Mouse (Mus musculus): ENCODE data around the gene Mab21l3. TPM values are rescaled to one million over a fixed set of nuclear protein-coding genes. Genes with fewer than 3 reads are reported as not detected.

Gene Mab21l3
- total and polyA plus RNA-seq, 3 experiments = 0.05 TPM; not detected in 2

GRCm38 (mm10) chr3:101854075-101854474 lies 5.3 kb upstream of the Mab21l3 start:
- no peaks in the 10 kb centered on the region for H3K36me3 ChIP-seq (replicated peaks)
- H3K9me3 ChIP-seq (replicated peaks) = no peaks in the 10 kb centered on the region
- no peak overlapping the region for H3K4me3 ChIP-seq (ENCODE audit: low read depth, low read length)
- H3K27me3 ChIP-seq (ENCODE audit: insufficient read depth, low read length) = no peaks in the 10 kb centered on the region; the same call in 1 of the 2 replicates
- H3K4me1 ChIP-seq (ENCODE audit: insufficient read depth, low read depth, low read length) = no peaks in the 10 kb centered on the region
- no peak for ATAC-seq (ENCODE audit: extremely low read depth, insufficient number of reproducible peaks, low FRiP score, poor library complexity, severe bottlenecking)
- DNase-seq (ENCODE audit: low spot score) = no peak
- TF ChIP-seq GATA2 (IDR thresholded peaks at IDR 0.05; ENCODE audit: borderline replicate concordance, low read depth, low read length) (no peak), TAL1 (conservative IDR thresholded peaks at IDR 0.05; ENCODE audit: low read depth, low read length) (no peak), GATA1 (IDR thresholded peaks at IDR 0.05; ENCODE audit: borderline replicate concordance, low read length) (no peak), CTCF (IDR thresholded peaks at IDR 0.05; ENCODE audit: low read depth, low read length) (no peak), POLR2AphosphoS5 (IDR thresholded peaks at IDR 0.05; ENCODE audit: insufficient replicate concordance, low read depth, low read length) (no peak)

GRCm38 (mm10) chr3:101851363-101851762 lies 2.6 kb upstream of the Mab21l3 start:
- Histone ChIP-seq H3K27me3 (ENCODE audit: insufficient read depth, low read length) (no peaks in the 10 kb centered on the region; the same call in 1 of the 2 replicates), H3K4me1 (ENCODE audit: insufficient read depth, low read depth, low read length) (no peaks in the 10 kb centered on the region), H3K4me3 (ENCODE audit: low read depth, low read length) (no peak overlapping the region), H3K36me3 (replicated peaks) (no peaks in the 10 kb centered on the region), H3K9me3 (replicated peaks) (no peaks in the 10 kb centered on the region)
- DNase-seq (ENCODE audit: low spot score) (no peak), ATAC-seq (ENCODE audit: extremely low read depth, insufficient number of reproducible peaks, low FRiP score, poor library complexity, severe bottlenecking) (no peak)
- TF ChIP-seq GATA1 (IDR thresholded peaks at IDR 0.05; ENCODE audit: borderline replicate concordance, low read length) = no peak
- no peak for TF ChIP-seq GATA2 (IDR thresholded peaks at IDR 0.05; ENCODE audit: borderline replicate concordance, low read depth, low read length)
- no peak for TF ChIP-seq CTCF (IDR thresholded peaks at IDR 0.05; ENCODE audit: low read depth, low read length)
- no peak for TF ChIP-seq POLR2AphosphoS5 (IDR thresholded peaks at IDR 0.05; ENCODE audit: insufficient replicate concordance, low read depth, low read length)
- TF ChIP-seq TAL1 (conservative IDR thresholded peaks at IDR 0.05; ENCODE audit: low read depth, low read length) = no peak

- H3K36me3 ChIP-seq (replicated peaks) = no peaks in the 10 kb centered on the region
- TF ChIP-seq TAL1 (conservative IDR thresholded peaks at IDR 0.05; ENCODE audit: low read depth, low read length) = no peak
These were observed 2.7 kb downstream of the Mab21l3 start for GRCm38 (mm10) chr3:101846096-101846495.

GRCm38 (mm10) chr3:101842372-101843094 lies 6.2 kb downstream of the Mab21l3 start:
- no peak overlapping the region for H3K4me3 ChIP-seq (ENCODE audit: low read depth, low read length)
- no peaks in the 10 kb centered on the region for H3K27me3 ChIP-seq (ENCODE audit: insufficient read depth, low read length)
- no peaks in the 10 kb centered on the region for H3K9me3 ChIP-seq (replicated peaks)
- H3K36me3 ChIP-seq (replicated peaks) = no peaks in the 10 kb centered on the region
- ATAC-seq (ENCODE audit: extremely low read depth, insufficient number of reproducible peaks, low FRiP score, poor library complexity, severe bottlenecking) (no peak), DNase-seq (ENCODE audit: low spot score) (no peak)
- H3K4me1 ChIP-seq (ENCODE audit: insufficient read depth, low read depth, low read length) = no peaks in the 10 kb centered on the region
- TF ChIP-seq GATA1 (IDR thresholded peaks at IDR 0.05; ENCODE audit: borderline replicate concordance, low read length) (no peak), CTCF (IDR thresholded peaks at IDR 0.05; ENCODE audit: low read depth, low read length) (no peak), TAL1 (conservative IDR thresholded peaks at IDR 0.05; ENCODE audit: low read depth, low read length) (no peak), POLR2AphosphoS5 (IDR thresholded peaks at IDR 0.05; ENCODE audit: insufficient replicate concordance, low read depth, low read length) (no peak), GATA2 (IDR thresholded peaks at IDR 0.05; ENCODE audit: borderline replicate concordance, low read depth, low read length) (no peak)

More at GRCm38 (mm10) chr3:101846096-101846495, 2.7 kb downstream of the Mab21l3 start:
- DNase-seq (ENCODE audit: low spot score) (no peak), ATAC-seq (ENCODE audit: extremely low read depth, insufficient number of reproducible peaks, low FRiP score, poor library complexity, severe bottlenecking) (no peak)
- no peaks in the 10 kb centered on the region for H3K27me3 ChIP-seq (ENCODE audit: insufficient read depth, low read length)
- no peak overlapping the region for H3K4me3 ChIP-seq (ENCODE audit: low read depth, low read length)
- H3K9me3 ChIP-seq (replicated peaks) = no peaks in the 10 kb centered on the region
- H3K4me1 ChIP-seq (ENCODE audit: insufficient read depth, low read depth, low read length) = no peaks in the 10 kb centered on the region

- no peak for DNase-seq (ENCODE audit: low spot score)
- Histone ChIP-seq H3K9me3 (replicated peaks) (no peaks in the 10 kb centered on the region), H3K4me3 (ENCODE audit: low read depth, low read length) (no peak overlapping the region), H3K4me1 (ENCODE audit: insufficient read depth, low read depth, low read length) (no peaks in the 10 kb centered on the region), H3K36me3 (replicated peaks) (no peaks in the 10 kb centered on the region), H3K27me3 (ENCODE audit: insufficient read depth, low read length) (peaks cover 14% of the 10 kb centered on the region)
- no peak for ATAC-seq (ENCODE audit: extremely low read depth, insufficient number of reproducible peaks, low FRiP score, poor library complexity, severe bottlenecking)
- no peak for TF ChIP-seq POLR2AphosphoS5 (IDR thresholded peaks at IDR 0.05; ENCODE audit: insufficient replicate concordance, low read depth, low read length)
- no peak for TF ChIP-seq CTCF (IDR thresholded peaks at IDR 0.05; ENCODE audit: low read depth, low read length)
- TF ChIP-seq GATA2 (IDR thresholded peaks at IDR 0.05; ENCODE audit: borderline replicate concordance, low read depth, low read length) = no peak
- TF ChIP-seq TAL1 (conservative IDR thresholded peaks at IDR 0.05; ENCODE audit: low read depth, low read length) = no peak
- no peak for TF ChIP-seq GATA1 (IDR thresholded peaks at IDR 0.05; ENCODE audit: borderline replicate concordance, low read length)
These were observed 9.4 kb downstream of the Mab21l3 start for GRCm38 (mm10) chr3:101839327-101839726.

- Histone ChIP-seq H3K36me3 (replicated peaks) (no peaks in the 10 kb centered on the region), H3K4me3 (ENCODE audit: low read depth, low read length) (no peak overlapping the region), H3K9me3 (replicated peaks) (no peaks in the 10 kb centered on the region), H3K4me1 (ENCODE audit: insufficient read depth, low read depth, low read length) (no peaks in the 10 kb centered on the region), H3K27me3 (ENCODE audit: insufficient read depth, low read length) (peaks cover 17% of the 10 kb centered on the region)
- TF ChIP-seq GATA2 (IDR thresholded peaks at IDR 0.05; ENCODE audit: borderline replicate concordance, low read depth, low read length) = no peak
- no peak for TF ChIP-seq GATA1 (IDR thresholded peaks at IDR 0.05; ENCODE audit: borderline replicate concordance, low read length)
- TF ChIP-seq CTCF (IDR thresholded peaks at IDR 0.05; ENCODE audit: low read depth, low read length) = no peak
- no peak for TF ChIP-seq TAL1 (conservative IDR thresholded peaks at IDR 0.05; ENCODE audit: low read depth, low read length)
- TF ChIP-seq POLR2AphosphoS5 (IDR thresholded peaks at IDR 0.05; ENCODE audit: insufficient replicate concordance, low read depth, low read length) = no peak
- no peak for ATAC-seq (ENCODE audit: extremely low read depth, insufficient number of reproducible peaks, low FRiP score, poor library complexity, severe bottlenecking)
- no peak for DNase-seq (ENCODE audit: low spot score)
These were observed 11.8 kb downstream of the Mab21l3 start for GRCm38 (mm10) chr3:101836971-101837370.

All from G1E (cell line).